Mouse (Mus musculus) ovary, postnatal 14 days (tissue): ENCODE data around the gene Trim45.

ENCODE experiments used
- DNase-seq: peaks from one replicate; pipeline ENCODE4 v3.0.0; 2022; ENCODE audit warnings: low spot score

The Trim45 gene

DNA sequence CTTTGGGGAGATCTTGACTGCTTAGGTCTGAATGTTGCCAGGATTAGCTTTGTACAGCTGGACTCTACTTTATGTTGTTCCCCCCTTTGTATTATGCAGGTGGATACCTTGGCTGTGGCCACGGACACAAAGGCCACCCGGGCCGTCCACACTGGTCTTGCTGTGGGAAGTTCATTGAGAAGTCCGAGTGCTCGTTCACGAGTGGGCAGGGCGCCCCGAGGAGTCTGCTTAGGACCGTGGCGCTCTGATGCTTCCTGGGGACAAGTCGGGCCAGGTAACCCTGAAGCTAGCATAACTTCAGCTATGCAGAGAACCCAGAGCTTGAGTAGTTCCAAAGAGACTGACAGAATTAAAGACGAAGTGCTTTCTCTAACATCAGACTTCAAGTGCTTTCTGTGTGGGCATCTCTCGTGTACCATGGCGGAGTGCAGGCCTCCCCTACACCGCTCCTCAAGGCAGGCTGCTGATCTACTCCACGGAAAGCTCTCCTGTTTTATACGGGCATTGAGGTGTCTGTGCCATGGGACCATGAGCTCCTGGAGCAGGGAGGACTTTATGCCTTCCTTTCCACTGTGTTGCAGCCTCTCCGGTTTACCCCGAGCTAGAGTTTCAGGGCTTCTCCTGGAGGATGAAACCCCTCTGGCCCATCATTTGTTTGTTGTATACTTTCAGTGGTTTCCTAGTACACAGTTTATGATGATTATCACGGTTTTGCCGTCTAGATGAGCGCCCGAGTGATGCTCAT is 9.5 kb downstream of the Trim45 start:
- no peak for DNase-seq

DNA sequence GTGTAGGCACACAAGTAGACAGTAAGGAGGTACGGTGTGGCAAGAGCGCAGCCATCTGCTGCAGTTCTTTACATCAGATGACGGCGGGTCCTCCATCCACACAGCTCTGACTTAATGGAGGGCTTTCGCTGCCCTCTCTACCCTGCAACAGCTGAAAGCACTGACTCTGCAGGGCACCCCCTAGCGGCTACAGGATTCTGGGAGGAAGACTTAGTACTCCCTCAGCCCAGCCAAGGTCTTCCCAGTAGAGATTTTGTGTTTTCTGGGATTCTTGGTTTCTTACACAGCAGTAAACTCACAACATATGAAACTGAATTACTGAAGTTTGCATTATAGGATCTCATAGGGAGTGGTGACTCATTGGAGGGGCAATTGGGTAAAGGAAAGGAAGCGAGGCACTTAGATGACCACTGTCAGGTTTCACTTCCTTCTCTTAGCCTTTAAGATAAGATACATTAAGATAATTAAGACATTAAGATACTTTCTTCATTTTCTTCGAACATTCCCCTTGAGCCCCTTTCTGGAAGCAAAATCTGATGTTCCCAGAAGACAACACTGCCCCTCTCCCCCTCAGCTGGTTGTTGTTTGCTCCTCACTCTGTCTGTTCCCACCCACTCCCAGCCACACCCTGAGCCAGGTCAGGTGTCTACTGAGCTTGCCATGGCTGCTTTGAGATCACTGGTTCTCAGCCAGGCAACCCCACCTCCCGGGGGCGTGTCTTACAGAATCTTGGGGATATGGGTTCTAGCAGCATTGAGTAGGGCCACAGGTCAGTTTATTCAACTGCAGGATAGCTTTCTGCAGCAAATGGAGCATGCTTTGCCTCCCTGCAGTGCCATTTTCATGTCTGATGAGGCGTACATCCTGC is 10.3 kb downstream of the Trim45 start:
- no peak for DNase-seq

GRCm38 (mm10) chr3:100935521-100935920 is 13.5 kb downstream of the Trim45 start:
- no peak for DNase-seq

GRCm38 (mm10) chr3:100936201-100936600 is 14.2 kb downstream of the Trim45 start:
- DNase-seq: no peak

DNA sequence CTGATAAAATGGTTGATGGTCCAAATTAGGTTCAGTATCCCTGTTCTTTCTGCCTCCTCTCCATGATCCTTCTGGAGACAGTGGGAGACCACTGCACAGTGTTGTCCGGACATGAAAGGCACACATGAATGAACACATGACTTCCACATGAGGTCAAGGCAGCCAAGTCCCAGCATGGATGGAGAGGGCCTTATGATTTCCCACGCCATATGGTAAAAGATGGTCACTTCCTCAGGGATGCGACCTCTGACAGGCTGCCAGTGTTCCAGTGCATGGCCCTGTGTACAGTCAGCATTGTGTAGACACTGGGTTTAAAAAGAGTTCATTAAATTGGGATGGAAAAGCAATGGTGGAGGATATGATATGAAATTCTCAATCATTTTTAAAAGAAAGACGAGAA is 16.2 kb downstream of the Trim45 start:
- no peak for DNase-seq

GRCm38 (mm10) chr3:100940496-100941037 is 18.6 kb downstream of the Trim45 start:
- no peak for DNase-seq

DNA sequence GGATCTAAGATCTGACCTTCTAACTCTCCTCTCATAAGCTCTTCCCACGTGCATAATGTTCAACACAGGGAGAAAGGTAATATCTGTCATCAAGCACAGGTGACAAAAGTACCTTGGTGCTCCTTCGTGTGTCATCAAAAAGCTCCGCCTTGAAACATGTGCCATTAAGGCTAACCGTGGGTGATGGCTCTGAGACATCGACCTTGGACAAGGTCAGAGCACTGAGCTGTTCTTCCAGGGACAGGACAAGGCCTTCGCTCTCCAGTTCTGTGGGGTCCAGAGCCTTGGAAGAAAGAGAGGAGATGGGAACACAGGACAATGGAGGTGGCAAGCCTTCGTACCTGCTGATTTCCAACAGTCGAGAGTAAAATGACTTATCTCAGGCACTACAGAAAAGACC is 25.3 kb downstream of the Trim45 start:
- DNase-seq: no peak

- DNase-seq: no peak
These were observed 29.5 kb downstream of the Trim45 start for GRCm38 (mm10) chr3:100951531-100951930.

GRCm38 (mm10) chr3:100954616-100955015 is 32.6 kb downstream of the Trim45 start:
- no peak for DNase-seq

DNA sequence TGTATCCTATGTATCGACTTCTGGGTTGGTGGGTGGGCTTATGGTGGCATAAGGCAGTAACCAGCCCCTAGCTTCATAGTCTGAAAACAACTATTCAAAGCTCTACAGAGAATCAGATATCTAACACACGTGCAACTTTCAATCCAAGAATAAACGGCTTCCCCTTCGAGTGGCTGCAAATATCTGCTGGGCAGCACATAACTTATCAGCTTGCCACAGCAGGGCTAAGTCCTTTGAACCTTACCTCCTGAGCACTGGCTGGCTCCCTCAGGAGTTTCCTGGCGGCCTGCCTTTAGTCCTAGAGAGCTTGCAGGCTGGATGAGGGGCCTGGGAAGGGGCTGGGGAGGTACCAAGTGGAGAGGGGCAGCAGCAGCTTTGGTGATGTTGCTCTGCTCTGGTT is 39.0 kb downstream of the Trim45 start:
- no peak for DNase-seq

DNA sequence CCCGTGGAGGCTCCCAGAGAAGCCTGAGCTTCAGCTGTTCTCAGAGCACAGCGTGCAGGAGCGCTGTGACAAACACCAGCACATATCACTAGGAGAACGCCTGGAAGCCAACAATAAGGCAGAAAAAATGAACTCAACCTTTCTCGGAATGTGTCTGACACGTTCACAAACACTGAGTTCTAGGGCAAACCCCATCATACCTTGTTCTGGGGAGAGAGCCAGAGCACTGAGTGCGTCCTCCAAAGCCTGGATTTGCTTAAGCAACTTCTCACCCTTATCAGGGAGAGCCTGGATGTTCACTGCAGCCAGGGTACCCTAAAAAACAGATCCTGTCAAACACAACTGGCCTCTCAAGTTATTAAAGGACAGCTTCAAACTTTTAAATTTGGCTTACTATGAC is 39.5 kb downstream of the Trim45 start:
- DNase-seq: no peak

- DNase-seq: peak; percentile 29
These were observed 42.0 kb downstream of the Trim45 start for GRCm38 (mm10) chr3:100963849-100964542.

GRCm38 (mm10) chr3:100969176-100969917 is 47.3 kb downstream of the Trim45 start, which contains the start of gene Ttf2:
Ttf2 (minus strand) TSS chr3:100969663.
- peak; percentile 93 for DNase-seq

GRCm38 (mm10) chr3:100973906-100974305 is 51.9 kb downstream of the Trim45 start:
- DNase-seq: no peak

DNA sequence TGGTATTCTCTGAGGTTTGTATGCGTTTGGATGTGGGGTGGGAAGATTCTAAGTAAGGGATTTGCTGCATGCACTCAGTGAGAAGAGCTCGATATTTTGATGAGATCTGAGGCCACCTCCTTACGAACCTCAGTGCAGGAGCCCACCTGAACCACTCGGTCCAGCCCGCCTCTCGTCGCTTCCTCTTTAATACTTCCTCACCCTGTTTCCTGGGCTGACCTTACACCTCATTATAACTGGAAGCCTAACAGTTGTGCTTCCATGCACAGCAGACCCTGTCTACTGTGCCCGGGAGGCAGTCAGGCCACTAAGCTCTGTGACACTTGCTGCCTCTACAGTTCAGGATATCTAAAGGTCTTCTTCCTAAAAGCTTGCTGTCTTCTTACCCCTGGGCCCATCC is 57.3 kb downstream of the Trim45 start:
- no peak for DNase-seq
